Mouse (Mus musculus): ENCODE results near the gene Sh3tc1. TPM values are rescaled to one million over a fixed set of nuclear protein-coding genes. Genes with fewer than 3 reads are reported as not detected.
A peak's percentile ranks its signal among the peaks of the same experiment; 100 is the strongest.

Sh3tc1 gene
- polyA plus RNA-seq, 1 experiment from 2014 or later = 1.3 TPM

DNA sequence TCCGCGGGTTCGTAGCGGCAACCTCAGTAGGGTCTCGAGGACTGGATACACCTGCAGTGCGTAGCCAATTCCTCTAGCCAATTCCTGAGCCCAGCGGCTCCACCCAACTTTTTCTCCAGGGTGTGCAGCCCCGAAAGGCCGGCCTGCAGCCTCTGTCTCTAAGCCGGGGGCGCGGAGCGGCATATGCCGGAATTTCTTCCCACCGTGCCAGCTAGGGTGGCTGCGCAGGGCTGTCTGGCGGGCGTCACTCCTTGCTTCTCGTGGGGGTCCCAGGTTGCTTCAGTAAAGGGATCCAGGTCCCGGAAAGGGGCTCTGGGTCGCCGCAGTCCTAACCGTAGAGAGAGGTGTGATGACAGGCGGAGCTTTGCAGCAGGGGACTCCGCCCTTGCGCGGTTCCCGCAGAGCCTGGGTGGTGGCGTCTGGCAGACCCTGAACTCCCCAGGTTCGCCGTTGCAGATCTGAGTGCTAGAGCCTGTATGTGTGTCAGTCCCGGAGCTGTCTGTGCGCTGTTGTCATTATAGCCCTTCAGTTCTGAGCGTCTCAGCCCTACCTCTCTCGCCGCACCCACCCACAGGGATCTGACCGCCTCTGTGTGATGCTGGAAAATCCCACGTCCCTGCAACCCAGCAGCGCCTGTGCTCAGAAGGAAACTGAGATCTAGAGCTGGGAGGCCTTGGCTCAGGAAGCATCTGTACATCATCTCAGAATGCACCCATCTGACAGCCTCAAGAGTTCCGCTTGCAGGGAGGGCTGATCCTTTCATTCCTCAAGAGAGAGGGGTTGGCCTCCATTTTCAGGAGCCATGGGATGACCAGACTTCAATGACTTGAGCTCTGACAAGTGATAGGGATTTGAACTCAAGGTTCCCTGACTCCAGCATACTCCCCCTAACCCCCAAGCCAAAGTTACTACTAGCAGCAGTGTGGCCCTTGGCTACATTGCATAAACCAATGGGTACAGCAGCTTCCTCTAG is 18.6 kb upstream of the Sh3tc1 start:
- H3K4me3 ChIP-seq (ENCODE audit: low read depth, low read length) = peak overlapping the region; percentile 64
- peaks cover 4% of the 10 kb centered on the region for H3K4me1 ChIP-seq (ENCODE audit: control insufficient read depth, insufficient read depth, low read length)
- H3K27me3 ChIP-seq (ENCODE audit: control insufficient read depth, insufficient read depth, low read length) = peaks cover 19% of the 10 kb centered on the region; the same call in 1 of the 2 replicates
- H3K27ac ChIP-seq (ENCODE audit: low read depth, low read length) = peak overlapping the region; percentile 39
- ATAC-seq (ENCODE audit: low read depth) = peak; percentile 19
- WGBS = 2% methylated on average over 40 of the region's 40 CpGs
- H3K9me3 ChIP-seq (ENCODE audit: control insufficient read depth, low read length) = no peaks in the 10 kb centered on the region
- H3K9ac ChIP-seq (replicated peaks; ENCODE audit: low read depth, low read length) = peak overlapping the region; percentile 74
- peak overlapping the region; percentile 91 for H3K4me2 ChIP-seq (ENCODE audit: low read depth, low read length)
- H3K36me3 ChIP-seq (ENCODE audit: control insufficient read depth, insufficient read depth, low read length) = no peaks in the 10 kb centered on the region

DNA sequence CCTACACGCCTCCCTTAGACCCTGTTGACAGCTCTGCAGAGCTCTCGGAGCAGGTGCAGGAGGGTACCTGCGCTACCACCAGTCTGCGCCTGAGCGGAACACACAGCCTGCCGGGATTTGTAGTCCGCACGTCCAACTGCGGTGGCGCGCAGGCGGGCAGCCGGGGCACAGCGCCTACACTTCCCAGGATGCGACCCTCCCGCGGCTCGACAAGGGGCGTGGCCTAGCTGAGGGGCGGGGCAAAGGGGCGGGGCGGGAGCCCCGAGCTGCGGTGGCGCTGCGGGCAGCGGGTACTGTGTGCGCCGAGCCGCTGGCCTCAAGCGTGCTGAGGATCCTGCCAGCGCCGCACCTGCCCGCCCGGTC is 17.8 kb upstream of the Sh3tc1 start, which contains the start of gene Ablim2:
Ablim2 (plus strand) TSS at position 242 of the 363 bp plus-strand sequence.
- peak within 1 kb of the TSS; percentile 91 for H3K4me2 ChIP-seq (ENCODE audit: low read depth, low read length)
- H3K4me1 ChIP-seq (ENCODE audit: control insufficient read depth, insufficient read depth, low read length) = peaks cover 4% of the 10 kb centered on the region
- peak within 1 kb of the TSS; percentile 58 for H3K27ac ChIP-seq (ENCODE audit: low read depth, low read length)
- H3K4me3 ChIP-seq (ENCODE audit: low read depth, low read length) = peak within 1 kb of the TSS; percentile 64
- WGBS = under 1% methylated on average over 31 of the region's 35 CpGs
- H3K36me3 ChIP-seq (ENCODE audit: control insufficient read depth, insufficient read depth, low read length) = no peaks in the 10 kb centered on the region
- peak within 1 kb of the TSS; percentile 74 for H3K9ac ChIP-seq (replicated peaks; ENCODE audit: low read depth, low read length)
- ATAC-seq (ENCODE audit: low read depth) = peak; percentile 98
- H3K9me3 ChIP-seq (ENCODE audit: control insufficient read depth, low read length) = no peaks in the 10 kb centered on the region
- H3K27me3 ChIP-seq (ENCODE audit: control insufficient read depth, insufficient read depth, low read length) = peaks cover 19% of the 10 kb centered on the region; the same call in 1 of the 2 replicates

DNA sequence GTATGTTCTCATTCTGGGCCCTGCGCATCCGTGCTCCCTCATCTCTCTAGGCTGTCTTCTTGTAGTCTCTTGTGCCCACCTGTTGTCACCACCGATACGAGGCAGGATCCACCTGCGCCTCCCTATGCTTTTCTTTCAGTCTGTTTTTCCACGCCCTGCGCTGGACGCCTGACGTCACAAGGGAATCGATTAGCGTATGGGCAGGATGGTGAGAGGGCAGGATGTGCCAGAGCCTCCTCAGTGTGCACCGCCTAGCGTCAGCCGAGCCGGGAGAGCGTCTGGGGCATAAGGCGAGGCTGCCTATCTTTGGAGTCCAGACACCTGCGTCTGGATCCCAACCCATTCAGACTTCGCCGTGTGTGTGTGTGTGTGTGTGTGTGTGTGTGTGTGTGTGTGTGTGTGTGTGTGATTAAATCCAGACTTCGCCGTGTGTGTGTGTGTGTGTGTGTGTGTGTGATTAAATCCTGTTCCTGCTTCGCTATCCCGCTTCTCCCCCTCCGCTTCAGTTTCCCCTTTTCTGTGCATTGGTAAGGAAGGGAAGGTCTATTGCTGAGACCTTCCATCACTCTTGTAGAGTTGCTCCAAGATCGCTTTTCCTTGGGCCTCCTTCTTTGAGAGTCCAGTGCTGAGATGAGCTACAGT is 17.3 kb upstream of the Sh3tc1 start:
- peaks cover 19% of the 10 kb centered on the region; the same call in 1 of the 2 replicates for H3K27me3 ChIP-seq (ENCODE audit: control insufficient read depth, insufficient read depth, low read length)
- H3K27ac ChIP-seq (ENCODE audit: low read depth, low read length) = peak overlapping the region; percentile 58
- peak overlapping the region; percentile 91 for H3K4me2 ChIP-seq (ENCODE audit: low read depth, low read length)
- WGBS = 8% methylated on average over 26 of the region's 26 CpGs
- ATAC-seq (ENCODE audit: low read depth) = peak; percentile 57
- no peaks in the 10 kb centered on the region for H3K9me3 ChIP-seq (ENCODE audit: control insufficient read depth, low read length)
- peak overlapping the region; percentile 74; the same call in 1 of the 2 replicates for H3K9ac ChIP-seq (replicated peaks; ENCODE audit: low read depth, low read length)
- H3K4me3 ChIP-seq (ENCODE audit: low read depth, low read length) = peak overlapping the region; percentile 64
- H3K4me1 ChIP-seq (ENCODE audit: control insufficient read depth, insufficient read depth, low read length) = peaks cover 4% of the 10 kb centered on the region
- no peaks in the 10 kb centered on the region for H3K36me3 ChIP-seq (ENCODE audit: control insufficient read depth, insufficient read depth, low read length)

DNA sequence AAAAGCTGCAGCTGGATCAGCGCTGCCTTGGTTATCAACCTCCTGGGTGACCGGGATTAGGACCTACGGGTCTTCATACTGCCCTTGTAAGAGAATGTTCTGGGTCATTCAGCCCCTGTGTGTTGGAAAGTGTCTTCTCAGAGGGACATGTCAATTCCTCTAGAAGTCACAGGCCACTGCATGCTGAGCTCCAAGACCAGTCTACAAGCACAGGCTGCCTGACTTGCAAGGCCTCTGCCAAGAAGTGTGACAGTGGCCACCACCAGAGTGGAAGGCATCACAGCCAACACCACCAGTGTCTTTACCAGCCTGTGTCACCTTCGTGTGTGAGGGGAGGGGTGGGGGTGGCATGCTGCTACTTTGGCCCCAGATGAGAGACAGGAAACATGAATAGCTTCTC is 16.2 kb upstream of the Sh3tc1 start:
- 72% methylated on average over 4 of the region's 4 CpGs for WGBS
- Histone ChIP-seq H3K36me3 (ENCODE audit: control insufficient read depth, insufficient read depth, low read length) (no peaks in the 10 kb centered on the region), H3K4me2 (ENCODE audit: low read depth, low read length) (no peak overlapping the region), H3K27me3 (ENCODE audit: control insufficient read depth, insufficient read depth, low read length) (peaks cover 19% of the 10 kb centered on the region; the same call in 1 of the 2 replicates), H3K27ac (ENCODE audit: low read depth, low read length) (no peak overlapping the region), H3K9ac (replicated peaks; ENCODE audit: low read depth, low read length) (no peak overlapping the region), H3K4me3 (ENCODE audit: low read depth, low read length) (no peak overlapping the region), H3K4me1 (ENCODE audit: control insufficient read depth, insufficient read depth, low read length) (peaks cover 4% of the 10 kb centered on the region), H3K9me3 (ENCODE audit: control insufficient read depth, low read length) (no peaks in the 10 kb centered on the region)
- no peak for ATAC-seq (ENCODE audit: low read depth)

DNA sequence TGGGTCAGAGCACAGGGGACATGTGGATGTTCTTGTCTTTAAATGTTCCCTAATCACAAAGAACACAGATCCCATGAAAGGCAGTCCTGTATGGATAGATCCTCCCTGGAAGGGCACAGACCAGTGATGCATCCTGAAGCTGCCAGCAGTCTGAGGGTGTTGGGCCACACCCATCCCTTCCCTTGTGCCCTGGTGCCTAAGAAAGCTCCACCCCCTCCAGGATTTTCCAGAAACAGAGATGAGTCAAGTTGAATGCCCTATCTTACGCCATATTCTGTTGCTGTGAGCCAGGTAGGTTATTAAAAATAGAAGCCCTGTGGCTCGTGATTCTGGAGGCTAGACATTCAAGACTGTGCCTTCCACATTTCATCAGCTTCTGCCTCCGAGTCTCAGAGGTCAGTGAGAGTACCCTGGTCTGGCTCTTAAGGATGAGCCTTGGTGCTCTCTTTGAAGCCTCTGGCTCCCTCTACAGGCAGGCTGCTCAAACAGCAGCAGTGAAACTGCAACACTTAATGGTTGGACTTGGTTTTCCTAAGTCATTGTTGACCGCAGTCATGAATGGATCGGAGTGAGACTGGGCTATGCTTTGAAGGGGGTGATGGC is 15.4 kb upstream of the Sh3tc1 start:
- H3K36me3 ChIP-seq (ENCODE audit: control insufficient read depth, insufficient read depth, low read length) = no peaks in the 10 kb centered on the region
- no peak overlapping the region for H3K27ac ChIP-seq (ENCODE audit: low read depth, low read length)
- ATAC-seq (ENCODE audit: low read depth) = no peak
- no peak overlapping the region for H3K4me2 ChIP-seq (ENCODE audit: low read depth, low read length)
- peaks cover 19% of the 10 kb centered on the region; the same call in 1 of the 2 replicates for H3K27me3 ChIP-seq (ENCODE audit: control insufficient read depth, insufficient read depth, low read length)
- peaks cover 4% of the 10 kb centered on the region for H3K4me1 ChIP-seq (ENCODE audit: control insufficient read depth, insufficient read depth, low read length)
- 17% methylated on average over 5 of the region's 5 CpGs for WGBS
- H3K9ac ChIP-seq (replicated peaks; ENCODE audit: low read depth, low read length) = no peak overlapping the region
- no peaks in the 10 kb centered on the region for H3K9me3 ChIP-seq (ENCODE audit: control insufficient read depth, low read length)
- no peak overlapping the region for H3K4me3 ChIP-seq (ENCODE audit: low read depth, low read length)

DNA sequence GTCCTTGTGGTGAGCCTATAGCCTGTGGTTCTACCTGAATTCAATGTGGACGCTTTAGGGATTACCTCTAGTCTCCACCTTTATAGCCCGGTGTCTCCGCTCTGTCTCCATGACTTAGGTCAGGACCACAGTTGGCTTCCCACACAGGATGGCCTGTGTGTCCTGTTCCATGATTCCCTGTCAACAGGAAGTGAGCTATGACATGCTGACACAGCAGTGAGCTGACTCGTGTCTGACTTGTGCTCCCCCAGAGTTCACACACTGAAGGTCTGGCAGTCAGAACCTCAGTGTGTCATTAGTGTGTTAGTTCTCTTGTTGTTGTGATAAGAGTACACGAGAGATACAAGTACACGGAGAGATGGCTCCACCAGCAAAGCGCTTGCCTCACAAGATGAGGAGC is 11.2 kb upstream of the Sh3tc1 start:
- no peak for ATAC-seq (ENCODE audit: low read depth)
- WGBS = 83% methylated on average over 7 of the region's 7 CpGs

DNA sequence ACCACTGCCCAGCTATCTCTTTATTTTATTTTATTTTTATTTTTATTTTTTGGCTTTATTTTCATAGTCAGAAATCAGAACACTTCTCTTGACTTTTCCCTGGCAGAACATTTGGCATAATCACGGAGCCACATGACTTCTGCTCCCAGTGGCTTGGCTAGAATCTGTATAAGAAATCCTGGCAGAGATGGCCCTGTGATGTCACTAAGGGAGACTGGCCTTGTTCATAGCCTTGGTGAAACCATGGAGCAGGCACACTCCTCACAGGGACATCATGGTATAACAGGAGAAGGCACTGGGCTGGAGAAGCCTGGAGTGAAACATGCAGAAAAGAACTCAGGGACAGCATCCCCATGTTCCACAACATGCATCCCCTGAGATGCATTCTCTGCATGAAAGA is 10.2 kb upstream of the Sh3tc1 start:
- no peaks in the 10 kb centered on the region for H3K9me3 ChIP-seq (ENCODE audit: control insufficient read depth, low read length)
- H3K36me3 ChIP-seq (ENCODE audit: control insufficient read depth, insufficient read depth, low read length) = no peaks in the 10 kb centered on the region
- 91% methylated on average over 1 of the region's 1 CpGs for WGBS

More for the DNA sequence above, 11.2 kb upstream of the Sh3tc1 start:
- H3K9ac ChIP-seq (replicated peaks; ENCODE audit: low read depth, low read length) = no peak overlapping the region
- no peaks in the 10 kb centered on the region for H3K36me3 ChIP-seq (ENCODE audit: control insufficient read depth, insufficient read depth, low read length)
- H3K27me3 ChIP-seq (ENCODE audit: control insufficient read depth, insufficient read depth, low read length) = no peaks in the 10 kb centered on the region
- no peaks in the 10 kb centered on the region for H3K9me3 ChIP-seq (ENCODE audit: control insufficient read depth, low read length)
- no peaks in the 10 kb centered on the region for H3K4me1 ChIP-seq (ENCODE audit: control insufficient read depth, insufficient read depth, low read length)
- no peak overlapping the region for H3K27ac ChIP-seq (ENCODE audit: low read depth, low read length)
- no peak overlapping the region for H3K4me2 ChIP-seq (ENCODE audit: low read depth, low read length)
- H3K4me3 ChIP-seq (ENCODE audit: low read depth, low read length) = no peak overlapping the region

DNA sequence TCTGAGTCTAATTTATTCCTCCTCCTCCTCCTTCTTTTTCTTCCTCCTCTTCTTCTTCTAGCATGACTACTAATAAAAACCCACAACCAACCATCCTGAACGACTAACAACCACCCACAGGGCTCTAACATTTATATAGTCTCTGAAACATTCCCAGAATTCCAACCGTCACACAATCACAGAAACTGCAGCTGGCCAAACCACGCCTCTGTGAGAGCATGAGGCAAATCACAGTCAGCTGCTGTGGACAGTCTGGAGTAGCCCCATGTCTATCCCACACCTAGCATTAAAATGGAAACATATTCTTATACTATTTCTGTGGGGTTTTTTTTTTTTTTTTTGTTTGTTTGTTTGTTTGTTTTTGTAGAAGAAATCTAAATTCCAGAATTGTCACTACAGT is 9.6 kb upstream of the Sh3tc1 start:
- no peak overlapping the region for H3K27ac ChIP-seq (ENCODE audit: low read depth, low read length)
- ATAC-seq (ENCODE audit: low read depth) = no peak
- no peaks in the 10 kb centered on the region for H3K27me3 ChIP-seq (ENCODE audit: control insufficient read depth, insufficient read depth, low read length)
- no peaks in the 10 kb centered on the region for H3K9me3 ChIP-seq (ENCODE audit: control insufficient read depth, low read length)
- 55% methylated on average over 3 of the region's 3 CpGs for WGBS
- no peak overlapping the region for H3K9ac ChIP-seq (replicated peaks; ENCODE audit: low read depth, low read length)
- H3K4me2 ChIP-seq (ENCODE audit: low read depth, low read length) = no peak overlapping the region
- no peak overlapping the region for H3K4me3 ChIP-seq (ENCODE audit: low read depth, low read length)
- no peaks in the 10 kb centered on the region for H3K4me1 ChIP-seq (ENCODE audit: control insufficient read depth, insufficient read depth, low read length)
- no peaks in the 10 kb centered on the region for H3K36me3 ChIP-seq (ENCODE audit: control insufficient read depth, insufficient read depth, low read length)

More for the DNA sequence above, 10.2 kb upstream of the Sh3tc1 start:
- H3K4me3 ChIP-seq (ENCODE audit: low read depth, low read length) = no peak overlapping the region
- H3K27ac ChIP-seq (ENCODE audit: low read depth, low read length) = no peak overlapping the region
- H3K4me1 ChIP-seq (ENCODE audit: control insufficient read depth, insufficient read depth, low read length) = no peaks in the 10 kb centered on the region
- no peaks in the 10 kb centered on the region for H3K27me3 ChIP-seq (ENCODE audit: control insufficient read depth, insufficient read depth, low read length)
- H3K9ac ChIP-seq (replicated peaks; ENCODE audit: low read depth, low read length) = no peak overlapping the region
- no peak for ATAC-seq (ENCODE audit: low read depth)
- no peak overlapping the region for H3K4me2 ChIP-seq (ENCODE audit: low read depth, low read length)
